Mouse (Mus musculus) heart, postnatal 10 days (tissue): Measurements from ENCODE around the gene Rai2. TPM values are rescaled to one million over a fixed set of nuclear protein-coding genes. Genes with fewer than 3 reads are reported as not detected.

Experiments used
- DNase-seq, 2 experiments: peaks; one replicate each; pipeline ENCODE4 v3.0.0; 2021
- intact Hi-C: fragments of 180-260 bp; cut with DNase I; formaldehyde crosslinking; loops from one replicate; pipeline ENCODE4 v1.15.1; 2025
- total RNA-seq, 2 experiments: library from RNA; stranded (reverse); gene quantifications; 2 replicates each; pipeline ENCODE4 v1.2.3; 2021

Gene Rai2
- 10 to 100 TPM; 13.9 to 20.0 TPM for total RNA-seq

DNA sequence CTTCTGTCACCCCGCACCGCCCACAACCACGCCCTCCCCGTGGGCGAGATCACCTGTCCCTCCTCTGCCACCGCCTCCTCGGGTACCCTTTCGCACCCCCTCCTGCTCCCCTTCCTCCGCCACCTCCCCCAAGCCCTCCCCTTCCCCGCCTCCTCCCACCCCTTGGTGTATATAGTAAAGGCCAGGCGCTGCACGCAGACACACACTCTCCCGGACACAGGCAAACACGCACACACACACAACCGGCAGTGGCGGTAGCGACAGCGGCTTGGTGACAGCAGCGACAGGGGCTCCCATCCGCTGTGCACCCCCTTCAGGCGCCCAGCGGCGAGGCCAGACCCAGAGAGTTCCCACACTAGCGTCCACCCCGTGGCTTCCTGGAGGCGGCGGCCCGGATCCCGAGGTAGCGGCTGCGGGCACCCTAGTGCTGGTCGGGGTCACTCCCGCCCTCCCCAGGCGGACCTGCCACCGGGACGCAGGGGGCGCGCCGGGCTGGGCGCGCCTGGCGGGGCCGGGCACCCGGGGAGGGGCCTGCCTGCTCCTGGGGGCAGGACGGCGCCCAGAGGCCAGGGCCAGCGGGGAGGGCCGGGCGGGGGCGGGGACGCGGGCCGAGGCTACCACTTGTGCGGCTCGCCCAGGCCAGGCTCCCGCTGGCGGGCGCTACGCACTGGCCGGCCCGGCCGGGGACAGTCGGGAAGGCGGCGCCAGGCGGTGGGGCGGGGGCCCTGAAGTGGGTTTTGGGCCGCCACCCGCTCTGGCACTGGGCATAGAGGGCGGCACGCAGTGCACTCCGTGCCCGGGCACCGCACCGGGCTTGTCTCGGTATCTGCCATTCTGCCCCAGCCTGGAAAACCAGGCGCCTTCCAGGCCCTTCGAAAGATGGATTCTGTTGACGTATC lies at the start of gene Rai2:
Rai2 (plus strand) TSS at position 205 of the 899 bp plus-strand sequence.
- intact Hi-C loops: no loop called here
- DNase-seq: peak; percentile 36 to 39

DNA sequence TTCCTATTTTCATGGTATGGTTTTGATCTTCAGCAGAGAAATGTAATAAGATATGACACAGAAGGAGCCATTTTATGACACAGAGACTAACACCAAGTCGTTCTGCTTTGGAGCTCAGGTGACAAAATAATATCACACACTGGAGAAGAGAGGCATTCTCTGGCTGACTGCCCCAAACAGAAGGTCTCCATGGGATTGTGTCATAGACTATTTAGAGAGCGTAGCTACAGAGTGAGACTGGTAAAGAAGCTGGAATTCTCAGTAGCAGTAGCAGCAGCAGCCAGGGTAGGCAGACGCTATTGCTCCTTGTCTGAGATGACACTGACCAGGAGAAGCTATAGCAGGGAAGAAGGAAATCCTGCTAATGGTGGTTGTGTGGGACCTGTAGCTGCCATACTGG lies 27.5 kb upstream of the Rai2 start:
- intact Hi-C loops: no loop called here
- DNase-seq: peak; percentile 50 to 53

DNA sequence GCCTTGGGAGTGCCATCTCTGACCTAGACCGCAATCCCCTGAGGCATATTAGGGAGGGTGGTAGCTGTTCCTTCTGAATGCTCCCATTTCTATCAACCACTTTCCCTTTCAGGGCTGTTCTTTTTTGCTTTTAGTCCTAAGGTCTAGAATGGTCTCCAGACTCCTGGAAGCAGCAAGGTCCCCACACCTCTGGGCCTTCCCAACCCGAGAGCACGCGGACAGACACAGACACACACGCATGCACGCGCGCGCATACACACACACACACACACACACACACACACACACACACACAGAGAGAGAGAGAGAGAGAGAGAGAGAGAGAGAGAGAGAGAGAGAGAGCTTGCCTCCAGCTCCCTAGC lies 385 bp upstream of the Rai2 start:
- no peak for DNase-seq
- intact Hi-C loops: no loop called here

DNA sequence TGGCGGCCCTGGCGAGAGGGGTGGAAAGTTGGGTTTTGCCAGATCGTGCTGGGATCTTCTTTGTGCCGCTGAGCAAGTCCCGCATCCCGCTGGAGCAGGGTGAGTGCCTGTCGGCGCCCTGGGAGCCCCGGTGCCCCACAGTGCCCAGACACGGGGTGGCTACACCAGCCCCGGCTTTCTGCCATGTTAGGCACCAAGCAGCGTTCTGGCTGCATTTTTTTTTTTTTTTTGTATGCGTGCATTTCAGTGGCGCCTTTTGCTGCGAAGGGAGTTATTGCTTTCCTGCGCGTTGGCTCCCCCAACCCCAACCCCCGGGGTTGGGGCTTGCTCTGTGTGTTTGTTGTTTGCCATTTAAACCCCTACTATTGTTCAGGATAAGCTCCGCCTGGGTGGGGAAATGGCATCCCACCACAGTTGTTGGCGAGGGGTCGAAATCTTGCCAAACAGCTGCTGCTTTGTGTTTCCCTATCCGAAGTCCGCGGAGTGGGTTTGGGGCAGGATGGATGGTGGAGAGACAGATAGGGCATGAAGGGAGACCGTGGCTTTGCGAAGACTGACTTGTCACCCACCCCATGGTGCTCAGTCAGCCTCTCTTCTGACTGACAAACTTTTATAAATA lies 1.0 kb downstream of the Rai2 start:
- no peak for DNase-seq

DNA sequence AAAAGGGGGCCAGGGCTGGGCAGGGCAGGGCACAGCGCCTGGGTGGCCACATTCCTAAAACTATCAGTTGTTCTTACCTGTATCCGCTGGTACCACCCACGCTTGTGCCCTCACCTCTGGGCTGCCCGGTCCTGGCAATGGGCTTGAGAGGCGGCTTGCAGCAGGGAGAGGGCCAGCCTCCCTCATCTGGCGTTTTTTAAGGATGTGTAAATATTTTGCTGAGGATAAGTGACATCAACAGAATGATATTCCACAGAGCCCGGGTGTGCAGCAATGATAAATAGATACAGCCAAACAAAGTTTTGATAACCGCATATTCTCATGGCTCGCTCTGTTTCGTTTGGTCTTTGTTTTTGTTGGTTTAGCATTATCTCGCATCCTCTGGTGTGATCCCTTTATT lies 1.7 kb downstream of the Rai2 start:
- intact Hi-C loops: no loop called here
- DNase-seq: no peak

More for the DNA sequence above, 1.0 kb downstream of the Rai2 start:
- intact Hi-C loops: no loop called here

DNA sequence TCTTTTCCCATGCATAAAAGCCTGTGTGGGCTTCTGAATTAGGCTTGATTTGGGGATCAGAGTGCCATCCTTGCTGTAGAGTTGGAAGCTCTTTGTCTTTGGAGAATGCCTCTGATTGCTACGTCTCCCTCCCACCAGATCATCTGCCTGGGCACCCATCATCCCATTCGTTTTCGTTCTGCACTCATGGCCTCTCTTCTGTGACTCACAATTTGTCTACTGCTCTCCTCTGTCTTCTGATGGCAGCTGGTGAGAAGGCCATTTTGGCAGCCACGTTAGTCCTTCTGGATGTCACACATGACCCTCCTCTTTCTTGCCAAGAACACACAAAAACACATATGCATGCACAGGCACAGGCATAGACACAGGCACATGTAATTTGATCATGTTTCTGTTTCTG lies 4.2 kb downstream of the Rai2 start:
- DNase-seq: no peak
- intact Hi-C loops: no loop called here

DNA sequence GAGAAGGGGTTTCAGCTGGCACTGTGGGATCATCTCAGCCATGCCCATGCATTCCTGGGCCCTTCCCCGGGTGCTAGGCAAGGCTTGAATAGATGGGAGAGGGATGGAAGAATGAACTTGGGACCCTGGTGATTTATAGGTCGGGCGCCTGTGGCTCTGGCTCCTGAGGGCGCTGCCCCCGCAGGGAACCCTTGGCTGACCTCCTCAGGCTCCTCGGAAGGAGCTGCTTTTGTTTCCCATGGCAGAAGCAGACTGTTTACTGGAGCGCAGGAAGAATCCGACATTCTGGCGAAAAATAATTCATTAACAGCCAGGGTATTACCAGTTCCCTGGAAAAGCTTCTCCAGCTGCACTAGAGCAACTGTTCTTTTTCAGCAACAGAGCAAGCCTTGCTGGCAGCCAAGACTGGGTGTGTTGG lies 6.5 kb downstream of the Rai2 start:
- no peak for DNase-seq
- intact Hi-C loops: no loop called here

DNA sequence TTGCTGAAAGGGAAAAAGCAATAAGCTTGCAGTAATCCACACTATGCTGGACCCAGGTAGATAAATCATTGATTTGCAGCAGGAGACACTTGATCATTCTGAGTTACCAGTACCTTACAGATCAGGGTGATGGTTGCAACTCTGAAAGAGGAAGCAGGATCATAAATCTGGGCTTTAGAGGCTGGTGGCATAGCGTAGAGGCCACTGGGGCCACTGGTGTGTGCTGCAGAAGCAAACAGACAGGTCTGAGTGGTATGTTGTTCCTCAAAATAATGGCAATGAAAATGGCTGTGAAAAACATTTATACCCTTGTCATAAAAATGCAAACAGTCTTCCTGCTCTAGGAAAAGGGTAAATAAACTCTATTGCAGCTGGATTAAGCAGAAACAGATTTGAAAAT lies 9.4 kb downstream of the Rai2 start:
- intact Hi-C loops: no loop called here
- DNase-seq: no peak

DNA sequence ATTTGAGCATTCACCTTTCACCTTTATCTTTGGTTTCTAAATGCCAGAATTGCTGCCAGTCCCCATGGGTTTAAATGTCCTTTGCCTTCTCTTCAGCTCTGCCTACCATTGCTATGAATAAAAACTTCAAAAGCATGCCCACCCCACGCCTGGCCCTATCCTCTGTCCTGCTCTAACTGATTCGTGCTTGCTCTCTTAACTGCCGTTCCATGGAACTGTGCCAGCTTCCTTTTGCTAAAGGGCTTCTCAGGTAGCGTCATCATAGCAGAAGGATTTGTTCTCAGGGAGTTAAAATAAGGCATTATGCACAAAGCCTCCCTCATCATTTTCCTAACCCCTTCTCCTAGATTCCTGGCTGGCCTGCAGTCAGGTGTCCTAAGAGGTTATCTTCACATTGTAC lies 11.6 kb downstream of the Rai2 start:
- DNase-seq: no peak
- intact Hi-C loops: no loop called here

DNA sequence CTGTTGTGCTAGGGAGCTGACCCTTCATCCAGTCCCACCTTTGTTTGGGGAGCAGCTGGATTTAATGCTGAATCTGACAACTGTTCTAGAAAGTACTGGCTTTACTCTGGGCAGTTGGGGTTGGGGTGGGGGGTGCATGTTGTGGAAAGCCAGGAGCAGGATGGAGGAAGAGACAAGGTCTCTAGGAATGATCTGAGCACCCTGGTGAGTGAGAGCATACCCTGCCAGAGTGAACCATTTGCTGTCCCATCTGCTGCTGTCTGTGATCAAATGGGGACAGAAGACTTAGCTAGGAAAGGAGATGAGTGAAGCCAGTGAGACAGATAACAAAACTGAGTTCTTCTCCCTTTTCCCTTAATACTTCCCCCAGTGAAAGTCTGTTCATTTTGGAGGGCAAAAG lies 13.2 kb downstream of the Rai2 start:
- intact Hi-C loops: no loop called here
- DNase-seq: no peak

DNA sequence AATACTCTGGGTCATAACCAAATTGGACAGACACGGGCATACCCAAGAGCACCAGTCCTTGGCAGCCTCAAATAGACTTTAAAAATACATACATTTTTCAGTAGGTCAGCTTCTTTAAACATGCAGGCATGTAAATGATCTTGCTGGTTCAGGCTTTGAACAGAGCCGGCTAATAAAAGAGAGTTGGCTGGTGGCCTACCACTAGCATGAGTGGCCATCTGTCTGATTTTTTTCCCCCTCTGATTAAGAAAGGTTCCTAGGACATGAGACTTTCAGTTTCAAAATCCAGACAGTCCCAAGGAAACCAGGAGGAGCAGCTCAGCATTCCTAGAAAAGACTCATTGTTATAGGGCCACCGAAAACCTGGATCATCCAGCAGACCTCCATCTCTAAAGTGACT lies 15.0 kb downstream of the Rai2 start:
- intact Hi-C loops: no loop called here
- no peak for DNase-seq

DNA sequence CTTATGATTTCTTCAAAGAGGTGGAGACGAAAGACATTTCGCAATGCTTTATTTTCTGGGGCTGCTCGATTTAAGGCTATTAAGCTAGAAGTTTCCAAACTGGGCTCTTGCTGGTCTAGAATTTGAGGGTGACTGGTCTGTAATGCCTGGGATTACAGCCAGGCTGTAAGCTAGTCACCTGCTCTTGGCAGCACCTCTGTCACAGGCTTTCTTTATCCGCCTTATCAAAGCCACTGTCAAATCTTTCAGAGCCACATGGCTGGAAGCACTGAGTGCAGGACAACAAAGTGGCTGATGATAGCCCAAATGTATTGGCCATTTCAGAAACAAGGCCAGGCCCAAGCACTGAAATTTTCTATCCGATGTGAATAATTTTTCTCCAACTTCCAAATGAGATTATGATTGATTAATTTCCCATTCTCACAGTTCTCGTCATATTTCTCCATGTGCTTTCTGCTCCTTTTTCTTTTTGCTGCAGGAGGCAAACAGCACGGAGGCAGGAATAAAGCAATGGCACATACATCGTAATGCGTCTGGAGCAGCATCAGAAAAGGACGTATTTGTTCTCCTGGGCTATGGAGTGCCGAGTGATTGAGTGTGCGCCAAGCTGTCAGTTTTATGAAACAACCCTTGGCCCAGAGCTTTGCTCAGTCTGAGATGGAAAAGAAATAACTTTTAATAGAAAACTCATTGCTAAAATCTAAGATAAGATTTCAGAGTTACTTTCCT lies 16.9 kb downstream of the Rai2 start:
- DNase-seq: peak in 1 of 2 experiments; percentile 36
- intact Hi-C loops: no loop called here

DNA sequence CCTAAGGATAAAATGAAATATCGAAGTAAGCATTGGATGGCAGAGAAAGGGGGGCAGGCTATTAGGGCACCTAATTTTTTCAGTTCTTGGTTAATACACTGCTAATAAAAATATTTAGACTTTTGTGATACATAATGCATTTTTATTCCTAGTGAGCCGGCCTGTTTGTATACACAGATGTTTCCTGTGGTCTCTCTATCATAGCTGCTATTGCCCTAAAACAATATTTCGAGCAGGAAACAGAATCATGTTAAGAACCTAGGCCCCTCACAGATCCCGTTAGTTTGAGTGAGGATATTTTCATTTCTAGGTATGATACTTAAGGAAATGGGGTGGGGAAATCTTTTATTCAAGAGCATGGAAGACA lies 17.4 kb downstream of the Rai2 start:
- intact Hi-C loops: no loop called here
- DNase-seq: no peak

DNA sequence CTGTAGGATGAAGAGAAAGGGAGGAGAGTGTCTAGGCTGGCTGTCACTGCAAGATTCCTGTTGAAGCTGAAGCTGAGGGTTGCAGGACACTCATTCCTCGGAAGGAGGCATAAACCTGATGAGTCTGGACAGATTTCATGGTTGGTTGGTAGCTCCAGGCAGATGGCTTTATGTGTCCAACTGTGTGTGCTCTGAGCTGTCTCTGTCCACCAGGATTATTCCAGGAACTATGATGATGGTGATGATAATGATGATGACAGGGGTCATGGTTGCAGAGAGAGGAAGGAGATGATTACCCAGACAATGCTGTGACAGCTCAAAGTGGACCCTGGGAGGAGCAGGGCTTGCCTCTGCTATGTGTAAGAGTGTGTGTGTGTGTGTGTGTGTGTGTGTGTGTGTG lies 22.5 kb downstream of the Rai2 start:
- no peak for DNase-seq
- intact Hi-C loops: no loop called here

DNA sequence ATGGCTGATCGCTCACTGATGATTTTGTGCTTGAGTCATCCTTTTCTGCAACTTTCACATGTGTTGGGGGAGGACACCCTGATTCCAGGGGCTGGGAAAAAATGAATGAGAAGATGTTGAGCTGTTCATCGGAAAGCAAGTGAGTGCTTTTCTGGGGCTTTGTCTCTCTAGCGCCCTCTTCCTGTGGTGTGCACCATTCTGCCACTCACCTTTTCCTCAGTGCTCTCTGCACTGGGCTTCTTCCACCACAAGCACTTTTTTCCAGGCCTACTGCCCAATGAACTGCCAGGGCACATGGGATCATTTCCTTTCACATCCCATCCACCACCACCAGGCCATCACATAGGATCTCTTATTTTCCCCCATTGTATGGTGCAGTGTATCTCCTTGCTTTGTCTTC lies 26.2 kb downstream of the Rai2 start:
- intact Hi-C loops: no loop called here
- no peak for DNase-seq

DNA sequence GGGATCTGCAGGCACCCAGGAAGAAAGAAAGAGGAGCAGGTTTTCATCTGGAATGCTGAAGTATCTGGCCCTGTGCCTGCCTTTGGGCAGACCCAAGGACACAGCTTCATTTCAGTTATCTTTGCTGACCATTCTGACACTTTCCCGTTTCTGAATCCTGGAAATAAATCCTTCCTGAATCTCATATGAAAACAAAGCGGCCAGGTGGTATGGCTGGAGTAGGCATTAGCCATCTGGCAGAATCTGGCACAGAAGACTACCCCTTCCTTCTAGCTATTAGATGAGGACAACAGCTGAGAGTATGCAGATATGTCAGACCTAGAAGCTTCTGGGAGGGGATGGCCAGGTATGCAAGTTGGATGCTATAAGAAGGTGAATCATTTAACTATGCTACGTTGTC lies 28.4 kb downstream of the Rai2 start:
- DNase-seq: no peak
- intact Hi-C loops: no loop called here

DNA sequence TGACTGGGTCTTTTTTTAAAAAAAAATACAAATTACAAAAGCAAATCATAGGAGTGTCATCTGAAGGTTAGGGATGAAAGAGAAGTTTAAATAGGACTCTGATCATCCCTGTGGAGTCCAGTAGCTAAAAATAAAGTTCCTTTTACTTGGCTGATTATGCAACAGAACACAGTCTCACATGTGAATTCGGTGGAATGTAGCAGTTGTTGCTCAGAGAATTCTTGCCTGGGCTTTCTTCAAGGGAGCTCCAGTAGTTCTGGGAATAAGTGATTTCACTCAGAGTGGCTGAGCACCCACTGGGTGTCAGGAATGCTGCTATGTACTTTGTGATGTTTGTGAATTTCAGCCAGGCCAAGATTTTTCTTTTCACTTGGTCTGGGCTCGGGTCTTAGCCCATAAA lies 30.5 kb downstream of the Rai2 start:
- DNase-seq: no peak

DNA sequence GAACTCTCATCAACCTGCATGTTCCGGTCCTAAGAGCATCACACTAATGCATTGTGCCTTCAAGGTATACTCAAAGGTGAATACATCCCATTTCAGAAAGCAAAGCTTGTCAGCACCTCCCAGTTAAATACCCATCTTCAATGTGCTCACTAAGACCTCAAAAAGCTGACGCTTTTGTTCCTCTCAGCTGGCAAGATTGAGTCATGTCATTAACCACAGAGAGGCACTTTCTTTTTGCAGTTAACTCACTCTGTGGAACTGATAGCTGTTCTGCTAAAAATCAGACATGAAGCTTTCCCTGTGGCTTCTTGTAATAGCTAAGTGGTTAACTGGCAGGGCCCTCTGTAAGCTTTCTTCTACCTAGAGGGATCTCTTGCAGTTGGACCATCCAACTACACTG lies 36.6 kb downstream of the Rai2 start:
- DNase-seq: no peak
- intact Hi-C loops: no loop called here

More for the DNA sequence above, 30.5 kb downstream of the Rai2 start:
- intact Hi-C loops: no loop called here

DNA sequence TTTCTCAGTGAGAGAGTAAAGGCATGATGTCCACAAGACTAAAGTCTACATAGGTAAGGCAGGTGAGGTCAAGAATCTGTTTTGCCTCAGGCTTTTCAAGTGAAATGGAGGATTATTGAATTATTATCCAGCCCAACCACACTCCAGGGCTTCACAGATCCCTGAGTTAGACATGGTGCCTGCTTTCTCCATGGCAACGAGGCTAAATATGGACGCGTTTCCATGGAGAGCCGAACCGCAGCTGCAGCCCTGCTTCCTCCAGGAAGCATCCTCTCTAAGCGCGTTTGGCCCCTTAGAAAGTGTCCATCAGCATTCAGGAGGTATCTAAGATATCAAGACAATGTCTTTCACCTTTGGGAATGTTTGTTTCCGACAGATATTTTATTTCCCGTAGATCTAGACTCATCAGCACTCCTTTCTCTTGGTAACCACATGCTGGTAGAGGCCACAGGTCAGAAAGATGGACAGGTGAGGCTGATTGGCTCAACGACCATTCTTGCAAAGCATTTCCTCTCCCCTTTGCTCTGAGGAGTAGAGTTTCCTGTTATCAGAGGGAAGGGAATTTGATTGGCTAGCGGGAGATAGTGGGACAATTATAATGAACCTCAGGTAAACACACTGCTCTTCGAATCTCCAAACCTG lies 59.6 kb downstream of the Rai2 start:
- DNase-seq: no peak
- intact Hi-C loops: no loop called here

DNA sequence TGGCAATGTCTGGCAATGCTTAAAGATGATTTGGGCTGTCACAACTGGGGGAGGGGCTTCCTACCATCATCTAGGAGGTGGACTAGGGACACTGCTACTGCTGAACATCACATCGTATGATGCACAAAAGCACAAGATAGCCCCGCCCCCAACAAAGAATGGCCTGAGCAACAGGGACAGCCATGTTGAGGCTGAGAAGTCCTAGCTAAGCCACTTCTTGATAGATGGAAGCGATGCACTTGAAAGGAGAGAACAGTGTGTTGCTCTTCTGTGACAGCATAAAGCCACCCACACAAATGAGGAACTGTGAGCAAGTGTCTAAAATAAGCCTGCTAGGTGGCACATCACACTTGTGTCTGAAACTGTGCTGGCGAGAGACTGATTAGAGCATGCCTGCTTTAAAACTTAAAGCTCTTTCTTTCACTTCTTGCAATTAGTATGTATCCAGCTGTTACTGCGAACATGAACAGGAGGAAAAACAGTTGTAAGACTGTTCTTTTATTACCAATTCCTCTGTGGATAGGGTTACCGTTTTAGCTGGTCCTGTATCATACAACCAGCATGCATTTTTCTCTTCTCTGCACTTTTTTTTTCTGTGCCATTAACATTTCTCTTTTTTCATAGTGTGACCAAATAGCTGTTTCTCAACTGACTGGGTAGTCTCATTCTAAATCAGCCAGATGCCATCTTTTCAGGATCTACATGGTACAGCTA lies 63.6 kb downstream of the Rai2 start:
- DNase-seq: no peak

DNA sequence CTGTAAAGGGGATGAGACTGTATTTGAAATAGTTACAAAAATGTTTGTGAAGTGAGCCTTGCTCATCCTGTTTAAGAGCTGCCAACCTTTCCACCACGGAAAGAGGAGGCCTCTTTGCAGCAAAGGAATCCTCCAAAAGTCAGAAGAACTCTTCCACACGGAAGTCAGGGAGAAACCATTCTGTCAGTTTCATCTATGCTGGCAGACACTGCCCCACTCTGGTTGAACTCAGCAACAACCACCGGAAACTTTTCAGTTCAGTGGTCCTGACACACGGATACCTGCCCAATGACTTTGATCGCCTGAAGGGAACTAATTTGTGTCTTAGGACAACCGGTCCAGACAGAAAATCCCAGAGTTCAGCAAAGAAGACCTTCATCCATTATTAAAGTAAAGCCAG lies 73.3 kb downstream of the Rai2 start:
- intact Hi-C loops: loop anchor here (2.0 kb wide), 1 partner anchor 391 kb away; no protein-coding TSS in a partner anchor
- peak; percentile 32 to 35 for DNase-seq

More for the DNA sequence above, 63.6 kb downstream of the Rai2 start:
- intact Hi-C loops: no loop called here
